Mouse (Mus musculus): ENCODE results near the gene Syngr3. TPM values are rescaled to one million over a fixed set of nuclear protein-coding genes. Genes with fewer than 3 reads are reported as not detected.

Syngr3 gene
- polyA plus RNA-seq (2014; fragmentation: Illumina TruSeq; extraction: RNeasy Lipid Tissue Mini Kit (QIAGEN cat#74804); ENCODE audit: low replicate concordance): 0.37 TPM

DNA sequence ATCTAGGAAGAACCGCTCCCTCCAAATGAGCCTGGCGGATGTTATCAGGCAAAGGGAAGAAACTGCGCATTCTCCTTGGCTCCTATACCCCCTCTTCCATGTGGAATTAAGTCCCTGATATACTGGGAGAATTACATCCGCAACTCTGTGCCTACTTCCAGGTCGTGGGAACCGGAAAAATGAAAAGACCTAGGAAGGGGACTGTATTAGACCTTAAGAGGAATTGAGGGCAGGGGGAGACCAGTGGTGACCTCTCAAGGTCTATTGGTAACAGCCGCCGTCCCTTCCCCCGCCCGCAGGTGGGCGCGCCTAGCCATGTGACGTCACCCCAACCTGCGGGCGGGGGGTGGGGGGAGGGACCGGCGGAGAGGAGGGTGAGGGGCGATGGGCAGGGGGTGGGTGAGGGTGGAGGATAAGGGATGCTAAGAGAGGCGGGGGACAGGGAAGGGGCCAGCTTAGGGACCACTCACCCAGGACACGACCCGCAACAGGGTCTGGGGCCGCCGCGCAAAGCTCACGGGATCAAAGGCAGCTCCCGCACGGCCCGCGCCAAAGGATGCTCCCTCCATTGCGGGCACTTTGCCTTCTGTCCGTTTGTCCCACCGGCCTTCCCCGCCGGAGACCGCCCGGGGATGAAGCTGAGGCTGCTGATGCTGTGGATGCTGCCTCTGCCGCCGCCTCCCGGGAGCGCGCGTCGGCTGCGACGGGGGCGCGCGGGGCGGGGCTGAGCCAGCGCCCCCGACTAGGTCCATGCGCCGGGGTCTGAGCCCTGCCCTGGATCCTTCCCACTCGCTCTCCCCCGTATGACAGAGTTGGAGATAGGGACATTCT is at the start of gene Syngr3:
Gene Syngr3, minus strand, starts transcription at position 705 of the 831 bp plus-strand sequence.

DNA sequence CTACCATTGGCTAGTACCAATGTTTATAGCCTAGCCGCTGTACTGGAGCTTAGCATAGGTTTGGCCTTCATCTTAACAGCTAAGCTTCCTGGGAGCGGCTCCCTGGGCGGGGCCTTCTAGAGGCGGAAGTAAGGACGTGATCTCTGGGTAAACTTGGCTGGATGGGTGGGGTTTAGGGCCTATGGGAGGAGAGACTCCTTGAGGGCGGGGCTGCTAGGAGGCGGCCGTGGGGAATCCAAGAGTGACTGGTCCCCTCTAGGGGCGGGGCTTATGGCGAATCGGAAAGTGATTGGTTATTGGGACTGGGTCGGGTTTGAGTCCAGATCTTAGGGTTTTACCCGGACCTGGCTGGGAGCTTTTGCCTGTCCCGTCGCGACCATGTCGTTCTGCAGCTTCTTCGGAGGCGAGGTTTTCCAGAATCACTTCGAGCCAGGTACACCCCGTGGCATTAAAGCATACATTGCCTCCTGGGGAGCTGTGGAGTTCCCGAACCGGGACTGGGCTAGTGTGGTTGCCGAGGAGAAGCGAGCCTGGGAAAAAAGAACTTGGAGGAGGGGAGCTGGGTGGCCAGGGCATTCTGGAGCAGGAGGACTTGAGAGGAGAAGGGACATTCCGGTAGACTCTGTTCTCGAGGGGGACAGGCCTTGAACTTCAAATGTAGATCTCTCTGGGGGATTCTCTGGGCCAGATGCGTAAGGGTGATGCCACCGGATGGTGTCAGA is 46.7 kb upstream of the Syngr3 start, which contains the start of gene Msrb1:
Gene Msrb1, plus strand, starts transcription at position 313 of the 722 bp plus-strand sequence.

DNA sequence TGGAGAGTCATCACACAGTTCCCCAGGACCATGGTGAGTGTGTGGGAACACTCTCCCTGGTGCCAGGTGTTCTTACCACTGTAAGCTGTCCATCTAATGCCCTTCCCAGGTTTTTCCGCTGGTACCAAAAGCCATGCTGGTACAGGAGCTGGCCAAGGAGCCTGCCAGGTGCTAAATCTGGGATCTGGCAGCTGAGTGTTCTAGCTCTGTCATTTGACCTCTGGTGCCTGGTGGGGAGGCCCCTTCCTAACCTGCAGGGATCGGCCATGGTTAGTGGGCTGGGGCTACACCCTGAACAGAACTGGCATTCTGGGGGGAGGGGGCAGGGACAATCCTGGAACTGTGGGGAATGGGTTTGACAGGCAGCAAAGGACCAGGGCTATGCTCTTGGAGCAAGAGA is 37.9 kb upstream of the Syngr3 start, which contains the start of gene Rpl3l:
Gene Rpl3l, plus strand, starts transcription at position 203 of the 400 bp plus-strand sequence.

DNA sequence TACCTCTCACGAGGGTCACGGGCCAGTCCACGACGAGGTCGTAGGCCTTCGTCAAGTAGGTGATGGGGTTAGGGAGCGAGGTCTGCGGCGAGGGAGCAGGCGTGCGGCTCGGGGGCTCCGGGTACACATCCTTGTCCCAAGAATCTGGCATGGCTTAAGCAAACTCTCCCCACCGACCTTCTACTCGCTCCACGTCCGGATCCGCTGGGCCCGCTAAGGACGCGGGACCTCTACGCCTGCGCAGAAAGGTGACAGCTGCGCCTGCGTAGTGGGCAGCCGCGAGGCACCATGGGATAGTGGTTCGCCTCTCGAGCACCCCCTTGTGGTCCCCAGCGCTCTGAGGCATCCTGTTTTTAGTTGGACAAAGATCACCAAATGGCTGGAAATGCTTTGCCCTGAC is 34.4 kb upstream of the Syngr3 start, which contains the start of gene Ndufb10:
Gene Ndufb10, minus strand, starts transcription at position 295 of the 400 bp plus-strand sequence.

DNA sequence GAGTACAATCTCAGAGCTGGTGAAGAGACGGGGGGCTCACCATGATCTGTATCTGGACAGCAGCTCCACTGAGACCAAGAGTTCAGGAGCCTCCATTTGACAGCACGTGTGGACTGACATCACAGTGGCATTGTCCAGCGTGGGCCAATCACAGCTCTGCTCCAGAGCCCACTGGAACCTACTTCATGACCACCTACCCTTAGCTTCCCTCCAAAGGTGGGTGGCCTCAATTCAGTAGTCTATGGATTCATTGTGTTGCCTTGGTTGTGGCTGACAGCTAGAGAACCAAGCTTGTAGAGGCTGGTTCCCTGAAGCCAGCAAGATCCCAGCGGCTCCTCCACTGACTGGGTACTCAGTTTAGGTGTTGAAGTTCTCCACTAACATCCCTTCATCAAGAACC is 28.2 kb upstream of the Syngr3 start, which contains the start of the genes Rnf151 and Rps2:
Gene Rnf151, minus strand, starts transcription at position 121 of the 400 bp plus-strand sequence.
Gene Rps2, plus strand, starts transcription at position 174 of the 400 bp plus-strand sequence.

DNA sequence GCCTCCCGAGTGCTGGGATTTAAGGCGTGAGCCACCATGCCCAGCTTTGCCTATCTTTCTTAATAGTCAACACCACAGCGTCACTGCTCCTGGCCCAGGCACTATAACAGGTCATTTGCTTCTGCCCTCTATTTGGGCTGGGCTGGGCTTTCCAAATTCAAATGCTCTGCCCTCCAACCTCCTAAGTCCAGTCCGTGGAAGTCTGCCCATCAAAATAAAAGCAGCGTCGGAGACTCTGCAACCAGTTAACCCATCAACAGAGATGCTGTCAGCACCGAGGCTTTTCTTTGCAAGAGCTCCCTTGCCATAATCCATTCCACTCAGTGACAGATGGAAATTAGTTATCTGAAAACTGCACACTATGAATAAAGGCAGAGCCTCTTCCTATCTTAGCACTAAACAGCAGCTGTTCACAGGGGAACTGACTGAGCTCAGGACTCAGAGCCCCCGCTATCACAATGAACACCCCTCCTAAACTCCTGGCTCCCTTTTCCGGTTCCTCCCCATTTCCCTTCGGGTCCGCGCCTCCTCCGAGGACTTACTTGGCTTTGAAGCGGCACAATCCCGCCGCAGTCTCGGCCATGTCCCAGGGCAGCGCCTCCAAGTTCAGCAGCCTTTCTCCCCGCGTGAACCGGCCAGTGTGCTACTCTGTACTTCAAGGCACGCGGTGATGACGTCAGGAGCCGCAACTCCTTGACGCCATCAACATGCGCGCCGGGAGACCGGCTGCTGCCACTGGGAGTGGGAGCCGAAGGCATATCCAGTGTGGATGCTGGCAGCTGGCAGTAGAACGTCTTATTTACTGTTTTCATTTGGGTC is 17.4 kb upstream of the Syngr3 start, which contains the start of gene Tbl3:
Gene Tbl3, minus strand, starts transcription at position 679 of the 819 bp plus-strand sequence.

DNA sequence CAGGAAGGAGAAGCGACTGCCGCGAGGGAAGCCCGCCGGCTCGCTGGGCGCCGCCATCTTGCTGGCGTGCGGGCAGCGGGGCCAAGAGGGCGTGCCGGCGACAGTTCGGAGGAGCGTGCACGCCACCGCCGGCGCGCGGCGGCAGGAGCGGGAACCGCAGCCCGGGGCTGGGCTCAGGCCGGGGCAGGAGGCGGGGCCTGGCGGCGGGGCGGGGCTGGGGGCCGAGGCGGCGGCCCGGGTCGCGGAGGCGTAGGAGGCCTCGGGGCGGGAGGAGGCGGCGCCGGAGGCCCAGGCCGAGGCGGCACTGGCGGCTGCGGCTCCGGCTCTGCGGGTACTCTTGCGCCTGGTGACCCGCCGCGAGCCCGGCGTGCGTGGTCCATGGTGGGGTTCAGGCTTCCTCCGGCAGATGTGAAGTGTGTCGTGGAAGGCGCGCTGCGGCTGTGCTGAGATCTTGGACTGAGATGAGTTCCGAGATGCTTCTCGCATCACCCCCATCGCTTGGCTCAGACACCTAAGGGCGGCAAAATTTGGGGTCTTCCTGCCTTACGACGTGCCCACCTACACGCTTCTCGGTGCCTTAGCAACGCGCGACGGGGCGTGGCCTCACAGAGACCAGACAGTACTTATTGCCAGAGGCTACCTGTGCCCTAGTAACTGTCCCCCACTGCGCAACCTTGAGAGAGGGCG is 6.4 kb upstream of the Syngr3 start, which contains the start of the genes Gfer and Noxo1:
Gene Gfer, minus strand, starts transcription at position 146 of the 687 bp plus-strand sequence.
Gene Noxo1, plus strand, starts transcription at position 224 of the 687 bp plus-strand sequence.

DNA sequence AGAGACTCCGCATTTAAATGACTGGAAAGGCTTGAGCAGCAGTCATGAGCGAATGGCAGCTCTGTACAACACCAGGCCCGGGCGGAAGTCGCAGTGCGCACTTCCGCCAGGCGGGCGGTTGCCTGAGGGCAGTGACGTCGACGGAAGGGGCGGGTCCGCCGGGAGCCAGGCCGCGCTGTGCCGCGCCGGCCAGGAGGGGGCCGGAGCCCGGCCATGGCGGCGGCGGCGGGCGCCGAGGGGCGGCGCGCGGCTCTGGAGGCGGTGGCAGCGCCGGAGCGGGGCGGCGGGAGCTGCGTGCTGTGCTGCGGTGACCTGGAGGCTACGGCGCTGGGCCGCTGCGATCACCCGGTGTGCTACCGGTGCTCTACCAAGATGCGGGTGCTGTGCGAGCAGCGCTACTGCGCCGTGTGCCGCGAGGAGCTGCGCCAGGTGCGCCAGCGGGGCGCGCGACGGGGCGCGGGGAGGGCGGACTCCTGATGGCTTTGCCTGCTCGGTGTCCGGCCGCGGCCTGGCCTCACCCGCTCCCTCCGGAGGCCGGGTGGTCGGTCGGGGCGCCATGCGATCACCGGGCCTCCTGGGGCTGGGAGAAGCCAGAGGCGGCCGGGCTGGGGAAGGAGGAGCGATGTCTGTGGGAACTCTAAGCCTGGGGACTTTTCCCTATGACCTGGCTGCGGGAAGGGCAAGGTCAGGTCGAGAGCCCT is 20.1 kb downstream of the Syngr3 start, which contains the start of gene Zfp598:
Gene Zfp598, plus strand, starts transcription at position 143 of the 701 bp plus-strand sequence.

DNA sequence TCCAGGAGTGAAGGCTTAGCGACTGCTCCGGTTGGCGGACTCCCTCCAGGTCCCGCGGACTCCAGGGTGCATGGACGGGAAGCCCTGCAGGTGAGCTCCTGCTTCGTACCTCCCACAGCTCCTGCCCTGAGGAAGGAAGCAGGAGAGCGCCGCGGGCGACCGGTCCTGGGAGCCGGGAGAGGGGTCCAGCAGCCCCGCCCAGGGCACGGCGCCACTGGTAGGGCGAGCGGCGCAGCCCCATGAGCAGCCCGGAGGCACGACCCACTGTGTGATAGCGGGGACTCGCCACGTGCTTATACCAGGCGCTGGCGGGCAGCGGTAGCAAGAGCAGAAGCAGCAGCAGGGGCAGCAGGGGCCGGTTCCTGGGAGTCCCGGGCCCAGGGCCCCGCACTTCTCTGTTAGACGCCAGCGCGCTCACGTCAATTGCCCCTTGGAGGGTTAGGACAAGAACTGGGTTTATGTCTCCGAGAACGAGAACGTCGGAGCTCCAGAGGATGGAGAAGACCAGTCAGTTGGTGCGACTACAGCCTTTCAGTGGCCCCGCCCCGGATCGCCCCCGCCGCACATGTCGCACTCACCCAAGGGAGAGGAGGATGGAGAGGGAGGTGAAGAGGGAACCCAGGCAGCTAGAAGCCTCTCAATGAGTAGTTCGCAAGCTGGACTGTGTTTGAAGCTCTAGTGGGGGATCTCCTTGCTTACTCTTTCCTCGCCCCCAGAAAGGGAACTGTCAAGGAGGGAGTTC is 31.6 kb downstream of the Syngr3 start, which contains the start of gene Npw:
Gene Npw, minus strand, starts transcription at position 441 of the 742 bp plus-strand sequence.

DNA sequence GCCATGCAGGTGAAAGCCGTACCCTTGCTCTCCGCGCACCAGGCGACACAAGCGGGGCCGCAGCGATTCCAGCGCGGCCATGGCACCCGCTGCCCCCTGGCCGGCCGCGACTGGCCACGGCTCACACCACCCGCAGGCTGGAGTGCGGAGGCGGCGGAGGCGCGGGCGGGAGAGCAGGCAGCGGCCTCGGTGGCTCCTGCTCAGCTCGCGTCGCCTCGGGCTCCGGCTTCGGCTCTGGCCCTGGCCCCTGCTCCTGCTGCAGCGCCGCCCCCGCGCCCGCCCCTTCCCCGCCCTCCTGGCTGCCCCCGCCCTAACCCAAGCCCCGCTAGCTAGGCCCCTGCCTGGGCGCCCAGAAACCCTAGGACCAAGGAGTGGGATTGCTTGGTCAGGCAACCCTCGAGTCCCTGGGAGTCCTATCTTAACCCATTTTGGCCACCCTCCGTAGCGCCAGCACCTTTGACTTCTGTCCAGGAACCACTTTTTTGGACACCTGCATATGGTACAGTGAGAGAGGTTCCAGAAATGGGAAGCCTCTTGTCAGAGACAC is 39.6 kb downstream of the Syngr3 start, which contains the start of gene Slc9a3r2:
Gene Slc9a3r2, minus strand, starts transcription at position 258 of the 547 bp plus-strand sequence.

Other genes with a start within 250 kb of the Syngr3 start
- gene Dnase1l2, start 246.8 kb downstream of the Syngr3 start, polyA plus RNA-seq (2014; fragmentation: Illumina TruSeq; extraction: RNeasy Lipid Tissue Mini Kit (QIAGEN cat#74804); ENCODE audit: low replicate concordance): not detected
- gene E4f1, start 219.6 kb downstream of the Syngr3 start, polyA plus RNA-seq (2014; fragmentation: Illumina TruSeq; extraction: RNeasy Lipid Tissue Mini Kit (QIAGEN cat#74804); ENCODE audit: low replicate concordance): 0.67 TPM
- 39.1 TPM for gene Pgp, start 219.6 kb downstream of the Syngr3 start, polyA plus RNA-seq (2014; fragmentation: Illumina TruSeq; extraction: RNeasy Lipid Tissue Mini Kit (QIAGEN cat#74804); ENCODE audit: low replicate concordance)
- not detected for gene Bricd5, start 216.1 kb downstream of the Syngr3 start, polyA plus RNA-seq (2014; fragmentation: Illumina TruSeq; extraction: RNeasy Lipid Tissue Mini Kit (QIAGEN cat#74804); ENCODE audit: low replicate concordance)
- gene Mlst8, start 210.9 kb downstream of the Syngr3 start, polyA plus RNA-seq (2014; fragmentation: Illumina TruSeq; extraction: RNeasy Lipid Tissue Mini Kit (QIAGEN cat#74804); ENCODE audit: low replicate concordance): 3.2 TPM
- not detected for gene Caskin1, start 201.4 kb downstream of the Syngr3 start, polyA plus RNA-seq (2014; fragmentation: Illumina TruSeq; extraction: RNeasy Lipid Tissue Mini Kit (QIAGEN cat#74804); ENCODE audit: low replicate concordance)
- 3.7 TPM for gene Traf7, start 162.0 kb downstream of the Syngr3 start, polyA plus RNA-seq (2014; fragmentation: Illumina TruSeq; extraction: RNeasy Lipid Tissue Mini Kit (QIAGEN cat#74804); ENCODE audit: low replicate concordance)
- gene Rab26, start 155.7 kb downstream of the Syngr3 start, polyA plus RNA-seq (2014; fragmentation: Illumina TruSeq; extraction: RNeasy Lipid Tissue Mini Kit (QIAGEN cat#74804); ENCODE audit: low replicate concordance): not detected
- 0.93 TPM for gene Pkd1, start 140.1 kb downstream of the Syngr3 start, polyA plus RNA-seq (2014; fragmentation: Illumina TruSeq; extraction: RNeasy Lipid Tissue Mini Kit (QIAGEN cat#74804); ENCODE audit: low replicate concordance)
- 3.3 TPM for gene Tsc2, start 57.3 kb downstream of the Syngr3 start, polyA plus RNA-seq (2014; fragmentation: Illumina TruSeq; extraction: RNeasy Lipid Tissue Mini Kit (QIAGEN cat#74804); ENCODE audit: low replicate concordance)
- not detected for gene Nthl1, start 57.3 kb downstream of the Syngr3 start, polyA plus RNA-seq (2014; fragmentation: Illumina TruSeq; extraction: RNeasy Lipid Tissue Mini Kit (QIAGEN cat#74804); ENCODE audit: low replicate concordance)
- gene Slc9a3r2, start 39.6 kb downstream of the Syngr3 start, polyA plus RNA-seq (2014; fragmentation: Illumina TruSeq; extraction: RNeasy Lipid Tissue Mini Kit (QIAGEN cat#74804); ENCODE audit: low replicate concordance): 3.3 TPM
- gene Npw, start 31.5 kb downstream of the Syngr3 start, polyA plus RNA-seq (2014; fragmentation: Illumina TruSeq; extraction: RNeasy Lipid Tissue Mini Kit (QIAGEN cat#74804); ENCODE audit: low replicate concordance): not detected
- gene Zfp598, start 20.3 kb downstream of the Syngr3 start, polyA plus RNA-seq (2014; fragmentation: Illumina TruSeq; extraction: RNeasy Lipid Tissue Mini Kit (QIAGEN cat#74804); ENCODE audit: low replicate concordance): 1.8 TPM
- gene Gfer, start 6.2 kb upstream of the Syngr3 start, polyA plus RNA-seq (2014; fragmentation: Illumina TruSeq; extraction: RNeasy Lipid Tissue Mini Kit (QIAGEN cat#74804); ENCODE audit: low replicate concordance): 6.1 TPM
- 3.7 TPM for gene Noxo1, start 6.3 kb upstream of the Syngr3 start, polyA plus RNA-seq (2014; fragmentation: Illumina TruSeq; extraction: RNeasy Lipid Tissue Mini Kit (QIAGEN cat#74804); ENCODE audit: low replicate concordance)
- gene Tbl3, start 17.7 kb upstream of the Syngr3 start, polyA plus RNA-seq (2014; fragmentation: Illumina TruSeq; extraction: RNeasy Lipid Tissue Mini Kit (QIAGEN cat#74804); ENCODE audit: low replicate concordance): not detected
- gene Rnf151, start 28.1 kb upstream of the Syngr3 start, polyA plus RNA-seq (2014; fragmentation: Illumina TruSeq; extraction: RNeasy Lipid Tissue Mini Kit (QIAGEN cat#74804); ENCODE audit: low replicate concordance): not detected
- 275 TPM for gene Rps2, start 28.2 kb upstream of the Syngr3 start, polyA plus RNA-seq (2014; fragmentation: Illumina TruSeq; extraction: RNeasy Lipid Tissue Mini Kit (QIAGEN cat#74804); ENCODE audit: low replicate concordance)
- gene Ndufb10, start 34.5 kb upstream of the Syngr3 start, polyA plus RNA-seq (2014; fragmentation: Illumina TruSeq; extraction: RNeasy Lipid Tissue Mini Kit (QIAGEN cat#74804); ENCODE audit: low replicate concordance): 66.2 TPM
- not detected for gene Rpl3l, start 37.9 kb upstream of the Syngr3 start, polyA plus RNA-seq (2014; fragmentation: Illumina TruSeq; extraction: RNeasy Lipid Tissue Mini Kit (QIAGEN cat#74804); ENCODE audit: low replicate concordance)
- gene Msrb1, start 46.7 kb upstream of the Syngr3 start, polyA plus RNA-seq (2014; fragmentation: Illumina TruSeq; extraction: RNeasy Lipid Tissue Mini Kit (QIAGEN cat#74804); ENCODE audit: low replicate concordance): 2.0 TPM
- gene Hs3st6, start 63.0 kb upstream of the Syngr3 start, polyA plus RNA-seq (2014; fragmentation: Illumina TruSeq; extraction: RNeasy Lipid Tissue Mini Kit (QIAGEN cat#74804); ENCODE audit: low replicate concordance): not detected
- gene Meiob, start 114.3 kb upstream of the Syngr3 start, polyA plus RNA-seq (2014; fragmentation: Illumina TruSeq; extraction: RNeasy Lipid Tissue Mini Kit (QIAGEN cat#74804); ENCODE audit: low replicate concordance): 1.4 TPM
- gene Hagh, start 150.2 kb upstream of the Syngr3 start, polyA plus RNA-seq (2014; fragmentation: Illumina TruSeq; extraction: RNeasy Lipid Tissue Mini Kit (QIAGEN cat#74804); ENCODE audit: low replicate concordance): 13.4 TPM
- 510 TPM for gene Fahd1, start 160.4 kb upstream of the Syngr3 start, polyA plus RNA-seq (2014; fragmentation: Illumina TruSeq; extraction: RNeasy Lipid Tissue Mini Kit (QIAGEN cat#74804); ENCODE audit: low replicate concordance)
- not detected for gene Igfals, start 176.0 kb upstream of the Syngr3 start, polyA plus RNA-seq (2014; fragmentation: Illumina TruSeq; extraction: RNeasy Lipid Tissue Mini Kit (QIAGEN cat#74804); ENCODE audit: low replicate concordance)
- 1.6 TPM for gene Nubp2, start 196.4 kb upstream of the Syngr3 start, polyA plus RNA-seq (2014; fragmentation: Illumina TruSeq; extraction: RNeasy Lipid Tissue Mini Kit (QIAGEN cat#74804); ENCODE audit: low replicate concordance)
- gene Spsb3, start 196.7 kb upstream of the Syngr3 start, polyA plus RNA-seq (2014; fragmentation: Illumina TruSeq; extraction: RNeasy Lipid Tissue Mini Kit (QIAGEN cat#74804); ENCODE audit: low replicate concordance): not detected
- 1.1 TPM for gene Eme2, start 205.1 kb upstream of the Syngr3 start, polyA plus RNA-seq (2014; fragmentation: Illumina TruSeq; extraction: RNeasy Lipid Tissue Mini Kit (QIAGEN cat#74804); ENCODE audit: low replicate concordance)
- not detected for gene Mrps34, start 205.2 kb upstream of the Syngr3 start, polyA plus RNA-seq (2014; fragmentation: Illumina TruSeq; extraction: RNeasy Lipid Tissue Mini Kit (QIAGEN cat#74804); ENCODE audit: low replicate concordance)
- gene Nme3, start 206.5 kb upstream of the Syngr3 start, polyA plus RNA-seq (2014; fragmentation: Illumina TruSeq; extraction: RNeasy Lipid Tissue Mini Kit (QIAGEN cat#74804); ENCODE audit: low replicate concordance): 0.71 TPM
- 3.5 TPM for gene Mapk8ip3, start 247.0 kb upstream of the Syngr3 start, polyA plus RNA-seq (2014; fragmentation: Illumina TruSeq; extraction: RNeasy Lipid Tissue Mini Kit (QIAGEN cat#74804); ENCODE audit: low replicate concordance)